Mouse (Mus musculus) B cell, adult 2 months (primary cell): ENCODE results near the gene Adcy9.

Experiments
- DNase-seq, 2 experiments: peaks; one replicate each; pipeline ENCODE4 v3.0.0; 2022

The Adcy9 gene

GRCm38 (mm10) chr16:4418072-4418471 is 2.2 kb downstream of the Adcy9 start:
- DNase-seq: no peak

- DNase-seq: no peak
Observed at GRCm38 (mm10) chr16:4417455-4417854, 2.8 kb downstream of the Adcy9 start.

- DNase-seq: no peak
Observed at GRCm38 (mm10) chr16:4414881-4415585, 5.3 kb downstream of the Adcy9 start.

- DNase-seq: no peak
Observed at GRCm38 (mm10) chr16:4413988-4414880, 6.1 kb downstream of the Adcy9 start.

DNA sequence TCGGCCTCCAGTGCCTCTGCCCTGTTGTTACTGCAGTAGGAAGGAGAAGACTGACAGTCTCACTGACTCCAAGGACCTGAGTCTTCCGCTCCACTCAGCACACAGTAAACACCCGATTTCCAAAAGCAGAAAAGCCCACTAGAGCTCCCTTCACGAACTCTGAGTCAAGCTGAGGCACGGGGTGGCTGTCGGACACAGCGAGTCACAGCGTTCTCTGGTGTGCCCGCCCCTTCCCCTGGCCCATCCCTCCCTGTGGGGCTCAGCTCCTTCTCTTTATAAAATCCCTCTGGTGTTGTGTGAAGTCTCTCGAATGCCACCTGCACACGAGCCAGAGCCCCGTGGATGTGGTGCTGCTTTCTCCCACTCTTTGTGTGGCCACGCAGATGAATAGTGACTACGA is 7.0 kb downstream of the Adcy9 start:
- no peak for DNase-seq

GRCm38 (mm10) chr16:4412298-4412697 is 8.0 kb downstream of the Adcy9 start:
- DNase-seq: no peak

- no peak for DNase-seq
Observed at GRCm38 (mm10) chr16:4411296-4411695, 9.0 kb downstream of the Adcy9 start.

DNA sequence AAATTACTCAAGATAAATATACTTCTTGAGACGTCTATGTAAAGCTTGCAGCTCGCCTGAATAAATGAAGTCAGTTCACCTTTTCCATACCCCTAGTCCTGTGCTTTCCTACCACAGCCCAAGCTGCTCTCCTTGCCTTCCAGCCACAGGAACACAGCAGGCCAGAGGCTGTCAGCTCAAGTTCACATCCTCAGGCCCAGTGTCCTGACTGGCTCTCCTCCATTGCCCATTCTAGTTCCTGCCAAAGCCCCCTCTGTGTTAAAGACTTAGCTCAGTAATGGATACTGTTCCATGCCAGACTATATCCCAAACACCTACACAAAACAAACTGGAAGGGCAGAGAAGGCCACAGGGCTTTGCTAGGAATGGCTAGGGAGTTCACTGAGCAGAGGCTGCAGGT is 12.8 kb downstream of the Adcy9 start:
- DNase-seq: no peak

- DNase-seq: no peak
Observed at GRCm38 (mm10) chr16:4406706-4407105, 13.6 kb downstream of the Adcy9 start.

DNA sequence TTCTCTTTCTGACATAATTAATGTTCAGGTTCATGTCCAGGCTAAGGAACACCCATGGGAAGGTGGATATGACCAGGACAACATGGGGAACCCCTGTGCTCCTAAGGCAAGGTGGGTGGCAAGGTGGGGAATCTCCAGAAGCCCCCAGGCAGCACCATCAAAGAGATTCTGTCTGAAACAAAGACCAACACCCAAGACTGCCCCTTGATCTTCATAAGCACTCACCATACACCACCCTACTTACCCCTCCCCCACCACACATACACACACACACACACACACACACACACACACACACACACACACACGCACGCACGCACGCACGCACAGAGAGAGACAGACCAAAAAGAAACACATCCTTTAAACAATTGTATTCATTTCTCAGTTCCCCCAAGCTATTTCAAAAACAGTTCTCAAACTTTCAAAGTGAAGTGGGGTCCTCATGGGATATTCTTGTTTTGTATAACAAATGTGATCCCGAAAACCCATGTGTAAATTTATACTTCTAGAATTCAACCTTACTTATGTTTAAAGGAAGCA is 14.2 kb downstream of the Adcy9 start:
- peak in 1 of 2 experiments; percentile 16 for DNase-seq

- DNase-seq: peak in 1 of 2 experiments; percentile 11
Observed at GRCm38 (mm10) chr16:4404933-4405761, 15.2 kb downstream of the Adcy9 start.

- no peak for DNase-seq
Observed at GRCm38 (mm10) chr16:4401109-4401508, 19.2 kb downstream of the Adcy9 start.

- DNase-seq: no peak
Observed at GRCm38 (mm10) chr16:4399471-4400223, 20.7 kb downstream of the Adcy9 start.

- no peak for DNase-seq
Observed at GRCm38 (mm10) chr16:4398782-4399181, 21.5 kb downstream of the Adcy9 start.

GRCm38 (mm10) chr16:4397636-4398035 is 22.7 kb downstream of the Adcy9 start:
- no peak for DNase-seq

DNA sequence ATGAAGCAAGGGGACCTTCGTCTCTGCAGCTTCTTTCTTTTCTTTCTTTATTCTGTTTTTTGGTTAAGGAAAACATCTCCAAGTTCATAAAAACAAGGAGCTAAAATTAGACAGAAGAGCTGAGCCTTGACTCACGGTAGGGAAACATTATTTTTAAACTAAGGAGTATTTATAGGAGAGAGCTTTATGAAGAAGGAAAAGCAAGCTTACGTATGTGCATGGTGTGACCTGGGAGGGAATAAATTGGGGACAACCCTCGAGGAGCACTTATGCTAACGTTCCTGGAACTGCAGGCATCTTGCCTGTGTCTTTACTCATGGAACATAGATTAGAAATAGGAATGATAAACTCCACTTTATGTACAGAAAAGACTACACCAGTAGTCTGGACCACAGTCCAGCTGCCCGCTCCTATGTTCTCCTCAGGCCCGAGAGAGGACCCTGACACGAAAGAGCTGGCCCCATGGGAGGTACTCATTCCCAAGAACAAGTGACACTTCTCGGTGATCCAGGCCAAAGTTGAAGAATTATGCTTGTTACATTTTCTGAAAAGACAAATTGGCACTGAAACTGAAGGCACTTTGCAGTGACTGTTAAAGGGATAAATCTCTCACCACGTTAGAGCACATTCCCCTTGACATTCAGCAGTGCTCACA is 24.5 kb downstream of the Adcy9 start:
- no peak for DNase-seq

GRCm38 (mm10) chr16:4394991-4395590 is 25.2 kb downstream of the Adcy9 start:
- DNase-seq: no peak

GRCm38 (mm10) chr16:4383473-4384038 is 36.7 kb downstream of the Adcy9 start:
- no peak for DNase-seq

- DNase-seq: no peak
Observed at GRCm38 (mm10) chr16:4382406-4382805, 37.9 kb downstream of the Adcy9 start.

DNA sequence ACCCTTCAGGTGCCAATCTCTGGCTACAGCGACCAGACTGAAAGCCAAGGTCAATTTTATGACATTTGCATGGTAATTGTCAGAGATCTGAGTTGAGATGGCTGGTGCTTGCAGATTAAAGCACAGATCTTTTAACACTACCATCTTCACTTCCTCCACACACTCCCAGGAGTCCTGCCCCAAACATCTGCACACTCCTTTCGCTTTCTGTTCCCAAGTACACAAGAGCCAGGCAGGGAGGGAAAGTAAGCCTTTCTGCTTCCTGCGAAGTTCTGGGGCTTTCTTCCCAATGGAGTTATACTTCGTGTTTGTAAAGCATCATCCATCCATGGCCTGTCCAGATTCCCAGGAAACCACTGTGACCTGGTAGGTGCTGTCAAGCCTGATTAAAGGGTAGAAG is 38.8 kb downstream of the Adcy9 start:
- DNase-seq: peak; percentile 33 to 37

DNA sequence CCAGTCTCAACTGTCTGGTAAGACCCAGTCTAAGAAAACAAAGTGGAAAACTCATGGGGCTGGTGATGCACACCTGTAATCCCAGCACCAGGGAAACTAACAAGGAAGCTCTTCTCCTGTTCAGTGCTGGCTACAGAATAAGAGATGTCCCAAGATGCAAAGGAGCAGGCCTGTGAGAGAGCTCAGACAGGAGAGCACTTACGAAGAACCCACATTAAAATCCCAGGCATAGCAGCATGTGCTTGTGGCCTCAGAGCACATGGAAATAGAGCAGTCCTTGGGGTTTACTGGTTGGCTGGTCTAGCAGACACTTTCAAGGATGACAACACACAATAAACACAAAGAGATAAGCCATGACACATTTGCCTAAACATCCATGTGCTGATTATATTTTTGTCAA is 41.5 kb downstream of the Adcy9 start:
- DNase-seq: no peak
